ENCODE assay signal across 15 mouse cellular contexts in genomic region chr9:120914429-120914828, GRCm38 (mm10). TPM values are rescaled to one million over a fixed set of nuclear protein-coding genes. Genes with fewer than 3 reads are reported as not detected.
DNase-seq lines count a peak whose midpoint lies in the region; ATAC-seq and TF ChIP-seq lines count a peak whose summit lies in the region.
"Had no signal": no experiment of that assay in that cellular context is flagged by ENCODE, and none has a peak within 500 bp of the region (broad histone marks: within the 10 kb centered on the region; RNA-seq: fewer than 3 reads in every experiment).

No protein-coding gene starts in this region.

- H3K4me2 ChIP-seq in heart, embryonic 14.5 days (ENCODE audit: low read length) = no peak overlapping the region
- no peak overlapping the region for H3K4me2 ChIP-seq in liver, embryonic 11.5 days
- no peak overlapping the region for H3K4me2 ChIP-seq in intestine, postnatal 0 days (replicated peaks; ENCODE audit: low read depth)
- H3K4me2 ChIP-seq: neural tube, embryonic 12.5 days had no signal

- no peak overlapping the region for H3K9ac ChIP-seq in heart, embryonic 14.5 days (ENCODE audit: low read length)
- H3K9ac ChIP-seq in liver, adult 2 months (ENCODE audit: low read depth, low read length) = no peak overlapping the region
- H3K9ac ChIP-seq in liver, embryonic 11.5 days (ENCODE audit: low read depth, low read length) = no peak overlapping the region
- peak overlapping the region; percentile 6; the same call in 1 of the 2 replicates for H3K9ac ChIP-seq in ES-E14 (ENCODE audit: insufficient read depth, low read depth, low read length, poor library complexity, severe bottlenecking)
- H3K9ac ChIP-seq in intestine, postnatal 0 days (ENCODE audit: low read depth, low read length) = no peak overlapping the region
- H3K9ac ChIP-seq: liver, embryonic 14.5 days; neural tube, embryonic 12.5 days had no signal

- no peak for TF ChIP-seq CTCF in liver, adult 2 months (IDR thresholded peaks at IDR 0.05; ENCODE audit: low read depth, low read length)
- no peak for TF ChIP-seq CTCF in intestine, postnatal 0 days (IDR thresholded peaks at IDR 0.05; ENCODE audit: low read depth)

- peak overlapping the region; percentile 4 to 67 for H3K27ac ChIP-seq in heart, embryonic 14.5 days (replicated peaks in 1 of 2; ENCODE audit: control insufficient read depth in 1 of 2, insufficient read depth in 1 of 2, low read depth in 2 of 2, low read length in 2 of 2)
- H3K27ac ChIP-seq in liver, adult 2 months (replicated peaks; ENCODE audit: insufficient read depth, low read depth, low read length) = peak overlapping the region; percentile 37
- H3K27ac ChIP-seq in liver, embryonic 11.5 days (ENCODE audit: low read depth, low read length) = no peak overlapping the region
- H3K27ac ChIP-seq in ES-E14 (ENCODE audit: insufficient read depth, low read depth, low read length, poor library complexity, severe bottlenecking) = no peak overlapping the region
- 0 out of 2 replicates have a peak overlapping the region, but pooled peaks have one; percentile 10 for H3K27ac ChIP-seq in intestine, postnatal 0 days (ENCODE audit: low read depth, low read length)
- H3K27ac ChIP-seq: liver, embryonic 14.5 days; neural tube, embryonic 12.5 days had no signal

- DNase-seq in heart, postnatal 25 days (ENCODE audit: low spot score) = no peak
- no peak for DNase-seq in liver, adult 2 months (ENCODE audit: extremely low read depth, low read depth, low spot score)
- DNase-seq in liver, embryonic 11.5 days (ENCODE audit: low spot score) = no peak
- no peak for DNase-seq in ES-E14 (ENCODE audit: low read depth, low spot score)
- DNase-seq in urinary bladder, postnatal 10 days (ENCODE audit: low spot score) = no peak
- DNase-seq: cerebellum, adult 8-10 months; layer of hippocampus, postnatal 36 days; right cerebral cortex, postnatal 4 days had no signal

- in situ Hi-C loops in ES-E14 (cut with MboI; ENCODE audit: low sequenced_read_pairs in 2 of 2, unreplicated experiment in 2 of 2) = no loop called here

- H3K9me3 ChIP-seq in heart, embryonic 14.5 days (ENCODE audit: control insufficient read depth, low read length) = no peaks in the 10 kb centered on the region
- no peaks in the 10 kb centered on the region for H3K9me3 ChIP-seq in liver, embryonic 11.5 days (ENCODE audit: control insufficient read depth, low read length)
- no peaks in the 10 kb centered on the region for H3K9me3 ChIP-seq in ES-E14 (ENCODE audit: control insufficient read depth, insufficient read depth, low read depth, low read length)
- H3K9me3 ChIP-seq in intestine, postnatal 0 days (ENCODE audit: control insufficient read depth) = no peaks in the 10 kb centered on the region; the same call in 1 of the 2 replicates

- no peak for TF ChIP-seq POLR2A in liver, adult 2 months (IDR thresholded peaks at IDR 0.05; ENCODE audit: extremely low read depth, insufficient read depth, low read length)

- intact Hi-C loops in heart, postnatal 25 days (cut with DNase I) = loop anchor here (10.0 kb wide), 1 partner anchor 110 kb away; no protein-coding TSS in a partner anchor

- no peaks in the 10 kb centered on the region for H3K27me3 ChIP-seq in heart, embryonic 14.5 days (ENCODE audit: control insufficient read depth, insufficient read depth, low read length)
- no peaks in the 10 kb centered on the region for H3K27me3 ChIP-seq in liver, adult 2 months (ENCODE audit: control insufficient read depth, insufficient read depth, low read length)
- H3K27me3 ChIP-seq in liver, embryonic 11.5 days (replicated peaks; ENCODE audit: control insufficient read depth, insufficient read depth, low read length) = no peaks in the 10 kb centered on the region
- H3K27me3 ChIP-seq in intestine, postnatal 0 days (replicated peaks; ENCODE audit: control insufficient read depth, insufficient read depth, low read length) = no peaks in the 10 kb centered on the region
- H3K27me3 ChIP-seq: neural tube, embryonic 12.5 days had no signal

- no peaks in the 10 kb centered on the region for H3K36me3 ChIP-seq in heart, embryonic 14.5 days (ENCODE audit: control insufficient read depth, insufficient read depth, low read length)
- no peaks in the 10 kb centered on the region for H3K36me3 ChIP-seq in liver, adult 2 months (ENCODE audit: control insufficient read depth, insufficient read depth, low read length)
- H3K36me3 ChIP-seq in liver, embryonic 11.5 days (ENCODE audit: control insufficient read depth, insufficient read depth, low read length) = no peaks in the 10 kb centered on the region
- no peaks in the 10 kb centered on the region for H3K36me3 ChIP-seq in ES-E14 (ENCODE audit: control insufficient read depth, insufficient read depth, low read length, poor library complexity, severe bottlenecking)
- H3K36me3 ChIP-seq in intestine, postnatal 0 days (ENCODE audit: control insufficient read depth, insufficient read depth) = no peaks in the 10 kb centered on the region
- H3K36me3 ChIP-seq: neural tube, embryonic 12.5 days had no signal

- no peaks in the 10 kb centered on the region for H3K79me2 ChIP-seq in liver, adult 2 months (ENCODE audit: control insufficient read depth, insufficient read depth, low read length)

- H3K4me1 ChIP-seq in heart, embryonic 14.5 days (ENCODE audit: control insufficient read depth in 2 of 2, insufficient read depth in 2 of 2, low read length in 2 of 2) = peaks cover 9 to 16% of the 10 kb centered on the region in 2 experiments
- no peaks in the 10 kb centered on the region for H3K4me1 ChIP-seq in liver, adult 2 months (ENCODE audit: control insufficient read depth, insufficient read depth, low read length)
- peaks cover 8% of the 10 kb centered on the region; the same call in 1 of the 2 replicates for H3K4me1 ChIP-seq in liver, embryonic 11.5 days (replicated peaks; ENCODE audit: control insufficient read depth, insufficient read depth, low read length)
- peaks cover 6 to 13% of the 10 kb centered on the region in 2 experiments; a peak in 3 of 4 replicates for H3K4me1 ChIP-seq in ES-E14 (ENCODE audit: control insufficient read depth in 2 of 2, insufficient read depth in 2 of 2, low read length in 2 of 2, poor library complexity in 1 of 2)
- peaks cover 4% of the 10 kb centered on the region; the same call in 1 of the 2 replicates for H3K4me1 ChIP-seq in intestine, postnatal 0 days (replicated peaks; ENCODE audit: control insufficient read depth, insufficient read depth, low read length)
- H3K4me1 ChIP-seq: neural tube, embryonic 12.5 days had no signal

- ATAC-seq in heart, embryonic 14.5 days (ENCODE audit: insufficient number of reproducible peaks, insufficient read depth, low FRiP score, low read depth) = no peak
- no peak for ATAC-seq in liver, embryonic 11.5 days (replicated peaks; ENCODE audit: low FRiP score)
- no peak for ATAC-seq in intestine, postnatal 0 days
- ATAC-seq in megakaryocyte progenitor cell, adult 5-6 weeks (replicated peaks; ENCODE audit: poor library complexity) = no peak
- ATAC-seq: forebrain, embryonic 14.5 days; hindbrain, embryonic 16.5 days had no signal

- whole genome bisulfite sequencing in heart, embryonic 14.5 days = 62% methylated on average over 4 of the region's 4 CpGs
- WGBS in liver, adult 2 months = 87% methylated on average over 4 of the region's 4 CpGs
- 81% methylated on average over 4 of the region's 4 CpGs for WGBS in liver, embryonic 11.5 days
- 86% methylated on average over 4 of the region's 4 CpGs for WGBS in intestine, postnatal 0 days

- no peak overlapping the region for H3K4me3 ChIP-seq in heart, embryonic 14.5 days (ENCODE audit: control insufficient read depth in 1 of 2, insufficient read depth in 1 of 2, low read depth in 1 of 2, low read length in 2 of 2)
- no peak overlapping the region for H3K4me3 ChIP-seq in liver, adult 2 months (ENCODE audit: insufficient read depth, low read depth, low read length)
- H3K4me3 ChIP-seq in liver, embryonic 11.5 days (ENCODE audit: low read depth, low read length) = no peak overlapping the region
- peak overlapping the region in 1 of 2 experiments; percentile 37; a peak in 1 of 4 replicates for H3K4me3 ChIP-seq in ES-E14 (ENCODE audit: insufficient read depth in 1 of 2, low read depth in 1 of 2, low read length in 2 of 2, poor library complexity in 1 of 2, severe bottlenecking in 1 of 2)
- no peak overlapping the region for H3K4me3 ChIP-seq in intestine, postnatal 0 days (ENCODE audit: low read depth, low read length)
- H3K4me3 ChIP-seq: neural tube, embryonic 12.5 days had no signal

TF ChIP-seq in ES-E14, 5 proteins besides CTCF, POLR2A, EP300 and RAD21:
- TF ChIP-seq HCFC1 (IDR thresholded peaks at IDR 0.05; ENCODE audit: borderline replicate concordance, insufficient read depth, low read length) (no peak), CHD2 (IDR thresholded peaks at IDR 0.05; ENCODE audit: low read depth, low read length) (no peak), ZC3H11A (IDR thresholded peaks at IDR 0.05; ENCODE audit: borderline replicate concordance, low read depth, low read length) (no peak), ZNF384 (IDR thresholded peaks at IDR 0.05; ENCODE audit: low read depth, low read length) (no peak), MAFK (IDR thresholded peaks at IDR 0.05; ENCODE audit: insufficient read depth, low read depth, low read length) (no peak)

RNA-seq across cellular contexts. Expression of gene Ctnnb1, which starts 14.6 kb away (rescaled TPM):
- polyA plus RNA-seq in heart, embryonic 14.5 days (2014; fragmentation: Nextera tagmentation; extraction: Ambion mirVana) = 436 and 437 TPM in 2 replicates
- 100 to 1,000 TPM; 450 to 481 TPM for total RNA-seq in heart, postnatal 25 days (2021)
- 278 and 319 TPM in 2 replicates for total RNA-seq in liver, adult 2 months (2014; rRNA removed)
- polyA plus RNA-seq in liver, adult 2 months (2012; rRNA removed) = 34.3 and 41.4 TPM in 2 replicates
- polyA plus RNA-seq in liver, embryonic 11.5 days (2014; fragmentation: Nextera tagmentation; extraction: Ambion mirVana) = 326 TPM in 2 replicates
- total RNA-seq in ES-E14 (2012; rRNA removed) = 536 and 572 TPM in 2 replicates
- 363 and 364 TPM in 2 replicates for polyA plus RNA-seq in intestine, postnatal 0 days (2015; fragmentation: Nextera tagmentation; extraction: Ambion mirVana)
- 308 and 319 TPM in 2 replicates for total RNA-seq in megakaryocyte progenitor cell, adult 5-6 weeks (2015)
- 339 and 406 TPM in 2 replicates for total RNA-seq in megakaryocyte progenitor cell, adult 5-6 weeks (2017)

Comparison
In these comparisons a context has a peak if more than half of its experiments do, and no peak if none do; other contexts are left out.
1. H3K27ac ChIP-seq: peak in heart, embryonic 14.5 days (2 of 2), liver, adult 2 months (single experiment) and intestine, postnatal 0 days (single experiment); none in liver, embryonic 11.5 days (single experiment) and ES-E14 (single experiment).